Mouse (Mus musculus): ENCODE measurements at regions not wholly inside any gene's neighbourhood (a gene's known extent, or its start where the extent isn't known, plus 50 kb on each side); places are given as distances from the start of the nearest gene placed in this dataset.

GRCm38 (mm10) chr12:15741219-15741618, 75.5 kb downstream of the Trib2 start:
- no peak for DNase-seq

- no peak for DNase-seq
These were observed 77.7 kb downstream of the Trib2 start for GRCm38 (mm10) chr12:15738989-15739388.

DNA sequence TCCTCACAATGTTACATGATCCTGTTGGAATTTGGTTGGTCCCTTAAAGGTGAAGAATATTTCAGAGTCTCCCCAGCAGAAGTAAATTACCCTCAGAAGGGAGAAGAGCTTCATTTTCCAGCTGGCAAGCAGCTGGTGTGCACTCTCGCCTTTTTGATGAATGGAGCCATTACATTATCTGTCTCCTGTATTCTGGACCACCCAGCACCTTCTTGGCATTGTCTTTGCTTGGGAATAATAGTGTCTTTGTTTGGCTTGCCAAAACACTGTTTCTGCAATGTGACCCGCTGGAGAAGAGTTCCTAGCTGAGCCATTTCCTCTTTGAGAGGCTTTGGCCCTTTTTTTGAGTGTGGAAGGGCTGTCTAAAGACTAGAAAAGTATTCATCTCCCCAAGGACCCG, 85.5 kb downstream of the Trib2 start:
- no peak for DNase-seq

DNA sequence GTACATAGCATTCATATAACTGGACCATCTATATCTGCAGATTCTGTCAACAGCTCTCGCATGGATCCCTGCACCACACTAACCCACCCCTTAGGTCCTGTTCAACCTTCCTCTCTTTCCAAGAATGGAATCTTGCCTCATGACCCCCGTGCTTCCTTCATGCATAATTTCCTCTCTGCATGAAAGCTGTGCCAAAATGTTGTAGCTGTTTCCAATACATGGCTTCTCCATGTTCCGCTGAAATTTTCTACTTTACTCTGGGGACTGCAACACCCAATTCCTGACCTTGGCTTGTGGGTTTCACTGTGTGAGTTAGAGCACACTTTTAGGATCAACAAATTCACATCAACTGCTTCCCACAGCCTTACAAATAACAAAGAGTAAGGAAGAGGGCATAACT, 87.0 kb downstream of the Trib2 start:
- no peak for DNase-seq

DNA sequence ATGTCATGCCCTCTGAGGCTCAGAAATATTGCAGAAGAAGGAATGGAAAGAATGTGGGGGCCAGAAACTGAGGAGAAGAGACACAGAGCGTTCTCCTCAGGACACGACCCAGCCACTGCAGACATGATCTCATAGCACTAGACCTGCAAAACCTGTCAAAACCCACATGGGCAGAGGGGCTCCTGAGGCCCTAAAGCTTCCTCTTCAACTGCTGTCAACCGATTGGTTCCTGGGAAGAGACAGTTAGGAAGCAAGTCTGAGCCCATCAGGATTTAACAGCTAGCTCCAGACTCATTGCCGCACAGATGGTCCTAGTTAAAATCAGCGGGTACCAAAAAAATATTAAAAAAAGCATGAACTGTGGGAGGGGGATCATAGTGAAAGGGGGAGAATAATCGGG, 93.2 kb downstream of the Trib2 start:
- DNase-seq = no peak

DNA sequence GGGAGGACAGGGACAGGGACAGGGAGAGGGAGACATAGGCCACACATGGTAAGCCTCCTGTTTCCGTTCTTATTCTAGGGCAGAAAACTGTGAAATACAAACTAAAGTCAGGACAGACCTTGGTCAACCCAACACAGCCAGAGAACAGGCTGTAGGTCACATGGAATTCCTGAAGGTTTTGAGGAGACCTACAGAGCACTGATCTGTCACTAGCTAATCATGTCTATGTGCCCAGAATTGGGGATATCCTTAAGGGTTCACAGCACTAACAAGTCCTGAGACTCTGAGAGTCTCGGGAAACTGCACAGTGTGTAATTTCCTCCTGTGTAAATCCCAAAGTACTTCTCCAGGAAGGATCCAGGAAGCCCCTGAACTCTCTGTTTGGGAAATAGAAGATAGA, 94.6 kb downstream of the Trib2 start:
- DNase-seq = no peak

- DNase-seq = no peak
These were observed 96.6 kb downstream of the Trib2 start for GRCm38 (mm10) chr12:15720171-15720570.

GRCm38 (mm10) chr12:15718827-15719226, 97.9 kb downstream of the Trib2 start:
- DNase-seq = no peak

- DNase-seq = no peak
These were observed 98.7 kb downstream of the Trib2 start for GRCm38 (mm10) chr12:15717989-15718388.

DNA sequence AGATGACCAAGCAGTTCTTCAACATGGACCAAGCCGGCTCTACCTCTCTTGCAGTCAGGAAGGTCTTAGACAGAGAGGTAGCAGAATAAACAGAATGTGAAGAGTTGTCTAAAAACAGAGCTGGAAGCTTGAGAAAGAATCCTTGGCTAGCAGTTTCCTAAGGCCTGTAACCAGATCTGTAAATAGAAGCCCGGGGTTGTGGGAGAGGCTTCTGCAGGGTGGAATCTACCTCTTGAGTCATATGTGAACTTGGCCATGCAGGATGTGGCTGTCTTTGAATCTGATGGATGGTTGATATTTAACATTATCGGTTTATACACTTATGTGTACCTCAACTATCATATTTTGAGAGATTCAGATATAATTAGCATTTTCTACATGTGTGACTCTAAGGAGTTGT, 99.4 kb downstream of the Trib2 start:
- DNase-seq = no peak

- no peak for DNase-seq
These were observed 103.1 kb downstream of the Trib2 start for GRCm38 (mm10) chr12:15713623-15714022.

DNA sequence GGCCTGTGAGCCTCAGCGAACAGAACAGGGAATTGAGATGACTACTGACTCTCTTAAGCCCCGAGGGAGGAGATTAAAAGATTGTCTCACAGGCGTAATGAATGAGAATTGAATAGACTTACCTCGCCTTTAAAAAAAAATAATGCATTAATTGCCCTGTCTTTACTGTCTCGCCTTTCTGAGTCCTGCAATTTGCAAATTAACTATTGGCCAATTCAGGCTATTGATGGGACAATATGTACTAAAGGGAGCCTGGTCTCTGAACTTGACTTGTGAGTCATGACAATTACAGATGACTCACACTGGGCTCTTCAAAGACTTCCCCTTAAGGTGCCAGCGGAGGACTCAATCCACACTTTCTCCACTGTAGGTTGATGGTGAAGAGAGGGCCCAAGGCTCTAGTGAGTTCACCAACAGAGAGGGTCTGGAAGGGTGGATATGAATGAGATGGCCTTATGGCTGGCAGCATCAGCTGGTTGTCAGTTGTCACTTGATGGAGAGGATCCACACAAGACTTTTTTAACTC, 109.1 kb downstream of the Trib2 start:
- DNase-seq = no peak

GRCm38 (mm10) chr12:15704412-15704811, 112.3 kb downstream of the Trib2 start:
- DNase-seq = no peak

DNA sequence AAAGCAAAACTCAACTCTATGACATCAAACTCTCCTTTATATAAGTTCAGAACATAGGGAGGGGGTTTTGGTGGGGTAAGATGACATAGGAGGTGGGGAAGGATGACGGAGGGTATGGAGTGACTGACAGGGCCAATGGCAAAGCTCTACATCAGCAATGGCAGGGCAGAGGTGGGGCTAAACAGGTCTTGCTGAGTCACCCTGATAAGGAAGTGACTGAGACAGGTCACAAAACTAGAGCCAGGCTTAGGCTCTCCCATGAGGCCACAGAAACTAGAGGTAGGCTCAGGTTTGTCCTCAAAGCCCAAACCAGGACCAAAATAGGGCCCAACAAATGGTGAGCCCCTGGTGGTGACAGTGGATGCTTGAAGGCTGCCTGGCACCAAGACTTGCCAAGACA, 114.6 kb downstream of the Trib2 start:
- no peak for DNase-seq

DNA sequence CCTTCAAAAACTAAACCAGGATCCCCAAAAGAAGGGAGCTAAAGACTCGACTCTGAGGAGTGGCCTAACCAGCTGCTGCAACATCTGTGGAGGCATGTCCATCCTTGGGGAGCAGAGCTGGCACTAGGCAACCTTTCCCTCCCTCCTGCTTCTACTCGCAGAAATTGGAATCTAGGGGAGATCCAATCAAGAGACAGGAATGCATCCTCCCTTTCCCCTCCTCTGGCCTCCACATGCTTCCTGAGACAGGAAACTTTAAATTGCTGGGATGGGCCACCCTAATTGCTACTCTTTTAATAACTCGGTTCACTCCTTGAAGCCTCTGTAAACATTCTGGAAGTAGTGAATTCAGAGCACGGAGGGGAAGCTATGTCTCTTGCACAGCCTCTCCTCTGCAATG, 117.9 kb downstream of the Trib2 start:
- DNase-seq = no peak

- no peak for DNase-seq
These were observed 118.5 kb downstream of the Trib2 start for GRCm38 (mm10) chr12:15698042-15698771.

DNA sequence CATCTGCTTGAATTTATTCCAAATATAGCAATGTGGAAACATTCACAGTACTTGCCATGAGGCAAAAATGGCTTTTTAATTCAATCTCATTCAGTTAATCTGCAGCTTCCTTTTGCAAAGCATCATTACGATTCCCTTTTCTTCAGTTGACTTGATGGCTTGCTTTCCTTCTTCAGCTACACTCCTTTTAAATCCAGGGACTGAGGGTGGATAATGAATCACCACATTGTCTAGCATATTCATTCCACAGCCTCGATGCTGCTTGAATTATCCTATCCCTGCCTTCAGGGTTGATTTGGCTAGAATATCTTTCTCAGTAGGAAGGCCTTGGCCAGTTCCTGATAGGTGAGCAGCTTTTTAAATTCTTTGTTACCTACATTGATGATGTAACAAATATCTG, 128.4 kb downstream of the Trib2 start:
- no peak for DNase-seq

GRCm38 (mm10) chr12:15684311-15684710, 132.4 kb downstream of the Trib2 start:
- DNase-seq = no peak

DNA sequence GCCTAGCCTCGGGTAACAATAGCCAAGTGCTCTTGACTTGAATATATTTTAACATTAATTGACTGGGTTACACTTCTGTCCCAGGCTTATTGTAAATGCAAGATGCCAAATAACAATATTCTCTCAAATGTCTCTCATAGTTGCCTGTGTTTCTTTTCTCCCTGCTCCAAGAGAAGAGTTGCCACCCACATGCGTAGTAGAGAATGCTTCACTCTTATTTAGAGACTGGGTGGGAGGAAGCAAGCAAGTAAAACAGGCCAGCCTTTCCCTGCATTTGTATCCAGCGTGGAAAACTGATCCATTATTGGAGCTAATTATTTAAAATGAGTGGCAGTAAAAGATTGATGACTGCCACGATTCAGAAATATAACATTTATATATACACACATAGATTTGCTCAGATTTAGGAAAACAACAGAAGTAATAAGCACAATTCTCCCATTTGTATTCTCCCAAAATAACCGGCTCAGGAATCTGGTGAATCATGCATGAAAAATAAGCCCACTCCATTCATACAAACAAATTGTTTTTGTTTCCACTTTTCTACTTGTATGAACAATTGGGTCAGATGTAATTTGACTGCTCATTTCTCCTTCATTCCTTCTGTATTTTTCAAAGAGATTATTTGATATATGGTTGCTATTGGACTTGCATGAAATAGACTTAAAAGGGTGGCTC, 134.9 kb downstream of the Trib2 start:
- no peak for DNase-seq

DNA sequence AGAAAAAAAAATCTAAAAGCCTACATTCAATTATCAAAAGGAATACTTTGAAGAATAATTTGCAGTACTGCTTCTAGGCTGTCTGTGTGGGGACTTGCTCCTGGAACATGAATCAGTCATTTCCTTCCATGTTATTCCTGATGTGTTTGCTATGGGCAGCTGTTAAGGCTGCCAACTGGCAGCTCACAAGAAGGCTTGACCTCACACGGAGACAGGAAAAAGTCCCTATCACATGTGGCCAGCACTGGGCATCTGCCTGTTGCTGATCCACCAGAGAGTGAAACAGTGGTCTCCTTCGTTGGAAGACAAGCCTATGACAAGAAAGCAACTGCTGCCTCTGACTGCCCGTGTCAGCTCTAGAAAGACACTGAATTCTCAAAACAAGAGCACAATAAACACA, 140.6 kb downstream of the Trib2 start:
- no peak for DNase-seq

DNA sequence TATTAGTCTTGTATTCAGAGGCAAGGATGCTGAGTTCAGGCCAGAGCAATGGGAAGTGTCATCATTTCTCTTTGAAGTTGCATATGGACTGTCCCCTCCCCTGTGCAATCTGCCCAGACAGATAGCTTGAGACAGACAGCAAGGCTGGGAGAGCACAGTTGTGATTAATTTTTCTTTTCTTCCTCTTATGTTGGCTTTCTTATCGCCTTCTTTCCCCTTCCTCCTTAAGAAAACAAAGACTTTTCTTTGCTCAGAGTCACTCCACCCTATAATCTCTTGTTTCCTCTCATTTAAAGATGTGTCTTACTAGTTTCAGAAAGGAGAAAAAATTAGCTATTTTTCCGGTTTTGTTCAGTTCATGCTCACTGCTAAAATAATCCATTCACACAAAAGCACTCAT, 157.0 kb downstream of the Trib2 start:
- no peak for DNase-seq

GRCm38 (mm10) chr12:15659332-15659731, 157.4 kb downstream of the Trib2 start:
- DNase-seq = no peak

- no peak for DNase-seq
These were observed 158.9 kb downstream of the Trib2 start for GRCm38 (mm10) chr12:15657748-15658251.

DNA sequence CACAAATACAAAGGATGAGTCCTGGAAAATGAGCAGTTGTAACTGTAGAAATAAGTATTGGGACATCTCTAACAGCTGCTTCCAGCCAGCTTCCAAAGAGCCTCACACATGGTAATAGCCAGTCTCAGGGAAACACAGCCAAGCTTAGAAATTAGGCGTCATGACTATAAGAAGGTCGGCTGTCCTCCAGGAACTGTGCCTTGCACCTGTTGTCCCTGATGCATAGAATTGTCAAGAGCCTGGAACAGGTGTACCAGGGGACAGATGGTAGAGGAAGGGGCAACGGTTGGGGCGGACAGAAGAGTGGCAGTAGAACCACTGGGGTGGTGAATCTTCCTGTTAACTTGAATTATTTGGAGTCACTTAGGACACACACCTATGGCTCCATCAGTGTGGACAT, 162.1 kb downstream of the Trib2 start:
- DNase-seq = no peak

Measured in thymus, postnatal 14 days (tissue).